Mouse (Mus musculus): ENCODE data around the gene Sbf2. TPM values are rescaled to one million over a fixed set of nuclear protein-coding genes. Genes with fewer than 3 reads are reported as not detected.

Sbf2 gene
- total RNA-seq, 2 experiments from 2014 or later, result 54.7 to 55.2 TPM

GRCm38 (mm10) chr7:110262661-110263060 lies 352.1 kb downstream of the Sbf2 start:
- TF ChIP-seq CTCF (IDR thresholded peaks at IDR 0.05), result no peak
- Histone ChIP-seq H3K27ac (no peak overlapping the region), H3K4me3 (no peak overlapping the region)
- intact Hi-C loops (cut with DNase I), result loop anchor here (5.0 kb wide), 1 partner anchor 40 kb away; the partner anchor contains the start of gene Swap70
- no peak for DNase-seq (ENCODE audit: extremely low spot score in 1 of 2, low spot score in 2 of 2)

GRCm38 (mm10) chr7:110261807-110262206 lies 352.9 kb downstream of the Sbf2 start:
- intact Hi-C loops (cut with DNase I), result loop anchor here (5.0 kb wide), 1 partner anchor 40 kb away; the partner anchor contains the start of gene Swap70
- Histone ChIP-seq H3K27ac (no peak overlapping the region), H3K4me3 (no peak overlapping the region)
- DNase-seq (ENCODE audit: extremely low spot score in 1 of 2, low spot score in 2 of 2), result no peak
- no peak for TF ChIP-seq CTCF (IDR thresholded peaks at IDR 0.05)

GRCm38 (mm10) chr7:110259966-110260711 lies 354.6 kb downstream of the Sbf2 start:
- H3K4me3 ChIP-seq, result no peak overlapping the region
- intact Hi-C loops (cut with DNase I), result loop anchor here (5.0 kb wide), 1 partner anchor 38 kb away; the partner anchor contains the start of gene Swap70
- TF ChIP-seq CTCF (IDR thresholded peaks at IDR 0.05), result no peak
- DNase-seq (ENCODE audit: extremely low spot score in 1 of 2, low spot score in 2 of 2), result no peak
- H3K27ac ChIP-seq, result peak overlapping the region; percentile 41

GRCm38 (mm10) chr7:110258196-110258950 lies 356.3 kb downstream of the Sbf2 start:
- intact Hi-C loops (cut with DNase I), result no loop called here
- TF ChIP-seq CTCF (IDR thresholded peaks at IDR 0.05), result no peak
- no peak for DNase-seq (ENCODE audit: extremely low spot score in 1 of 2, low spot score in 2 of 2)
- H3K4me3 ChIP-seq, result no peak overlapping the region
- H3K27ac ChIP-seq, result no peak overlapping the region

Other genes with a start within 250 kb of the Sbf2 start
- 1 to 10 TPM; 2.8 to 3.4 TPM for gene Adm, start 12.7 kb upstream of the Sbf2 start, total RNA-seq (2021)
- 10 to 100 TPM; 24.4 to 25.3 TPM for gene Ampd3, start 153.3 kb upstream of the Sbf2 start, total RNA-seq (2021)
- 10 to 100 TPM; 72.1 to 72.6 TPM for gene Rnf141, start 229.5 kb upstream of the Sbf2 start, total RNA-seq (2021)
- 1 to 10 TPM; 2.0 to 3.4 TPM for gene Lyve1, start 248.3 kb upstream of the Sbf2 start, total RNA-seq (2021)

Data from left cerebral cortex, adult 2 months (tissue).